Mouse (Mus musculus): ENCODE data around the gene 6820408C15Rik. TPM values are rescaled to one million over a fixed set of nuclear protein-coding genes. Genes with fewer than 3 reads are reported as not detected.
A peak's percentile ranks its signal among the peaks of the same experiment; 100 is the strongest.

6820408C15Rik gene
- polyA plus RNA-seq (2016; fragmentation: Nextera tagmentation; extraction: Ambion mirVana): 0.43 and 0.71 TPM in 2 replicates

DNA sequence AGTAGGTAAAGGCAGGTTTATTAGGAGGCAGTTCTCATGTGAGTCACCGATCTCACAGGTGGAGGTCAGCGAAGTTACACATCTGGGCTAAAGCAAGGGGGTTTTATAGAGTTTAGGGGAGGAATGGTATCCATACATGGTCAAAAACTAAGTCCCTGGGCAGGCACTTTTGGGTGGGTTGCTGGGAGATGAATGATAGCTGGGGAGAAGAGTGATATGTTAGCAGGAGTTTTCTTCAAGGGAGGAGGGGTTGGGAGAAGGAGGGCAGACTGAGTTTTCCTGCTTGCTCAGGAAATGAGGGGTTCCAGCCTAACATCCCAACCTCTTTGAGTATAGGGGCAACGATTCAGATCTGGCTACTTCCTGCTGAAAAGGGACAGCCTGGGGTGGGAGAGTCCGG is at the start of gene 6820408C15Rik:
TSS of gene 6820408C15Rik (plus strand) at position 301 of the 400 bp plus-strand sequence.
- Histone ChIP-seq H3K9me3 (peaks cover 5% of the 10 kb centered on the region; the same call in 1 of the 2 replicates), H3K4me1 (peaks cover 38% of the 10 kb centered on the region), H3K4me3 (peak within 1 kb of the TSS; percentile 70), H3K27me3 (replicated peaks; ENCODE audit: low read depth, poor library complexity, severe bottlenecking) (no peaks in the 10 kb centered on the region), H3K36me3 (replicated peaks) (peaks cover 10% of the 10 kb centered on the region; the same call in 1 of the 2 replicates), H3K27ac (replicated peaks) (peak within 1 kb of the TSS; percentile 100)
- DNase-seq (ENCODE audit: low spot score): no peak
- 26% methylated on average over 4 of the region's 4 CpGs for WGBS

DNA sequence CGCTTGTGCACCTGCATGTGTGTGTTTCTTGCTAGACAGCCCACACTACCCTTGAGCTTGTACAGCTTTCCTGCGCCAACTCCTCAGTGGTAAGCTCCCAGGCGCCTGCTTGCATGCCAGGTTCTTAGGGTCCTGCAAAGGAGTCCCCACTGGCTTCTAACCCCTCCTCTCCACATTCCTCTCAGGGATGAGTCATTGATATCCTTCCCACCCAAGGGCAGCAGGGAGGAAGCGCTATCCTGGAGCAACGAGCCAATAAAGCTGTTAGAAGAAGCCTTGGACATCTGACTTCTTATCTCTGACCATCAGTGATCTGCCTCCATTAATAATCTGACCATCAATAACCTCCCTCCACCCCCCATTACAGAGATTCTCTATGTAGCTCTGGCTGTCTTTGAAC is 47.5 kb upstream of the 6820408C15Rik start:
- WGBS: 88% methylated on average over 5 of the region's 5 CpGs
- Histone ChIP-seq H3K27ac (replicated peaks) (no peak overlapping the region), H3K27me3 (replicated peaks; ENCODE audit: low read depth, poor library complexity, severe bottlenecking) (peaks cover 10% of the 10 kb centered on the region), H3K4me3 (no peak overlapping the region), H3K9me3 (no peaks in the 10 kb centered on the region), H3K4me1 (peaks cover 14% of the 10 kb centered on the region), H3K36me3 (replicated peaks) (no peaks in the 10 kb centered on the region)
- DNase-seq (ENCODE audit: low spot score): no peak

GRCm38 (mm10) chr2:152368532-152369140 is 46.8 kb upstream of the 6820408C15Rik start:
- H3K9me3 ChIP-seq: no peaks in the 10 kb centered on the region
- peak; percentile 72 for DNase-seq (ENCODE audit: low spot score)
- no peaks in the 10 kb centered on the region for H3K36me3 ChIP-seq (replicated peaks)
- WGBS: 30% methylated on average over 14 of the region's 14 CpGs
- peaks cover 11% of the 10 kb centered on the region for H3K4me1 ChIP-seq
- H3K27me3 ChIP-seq (replicated peaks; ENCODE audit: low read depth, poor library complexity, severe bottlenecking): peaks cover 10% of the 10 kb centered on the region
- no peak overlapping the region for H3K27ac ChIP-seq (replicated peaks)
- peak overlapping the region; percentile 11; the same call in 1 of the 2 replicates for H3K4me3 ChIP-seq

DNA sequence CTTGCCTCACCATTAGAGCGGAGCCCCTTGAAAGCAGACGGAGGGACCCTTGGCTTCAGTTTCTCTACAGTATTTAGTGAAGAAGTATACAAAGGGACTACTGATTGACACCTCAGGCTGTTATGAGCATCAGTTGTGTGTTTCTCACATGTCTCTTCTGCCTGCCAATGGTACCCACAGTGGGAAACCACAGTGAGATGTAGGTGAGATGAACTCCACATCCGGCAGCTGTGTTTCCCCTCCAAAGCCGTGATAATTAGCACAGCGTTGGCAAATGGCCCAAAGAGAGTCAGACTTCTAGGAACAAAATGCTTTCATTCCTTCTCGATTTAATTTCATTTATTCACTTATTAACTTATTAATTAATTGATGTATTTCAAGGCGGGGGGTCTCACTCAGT is 43.3 kb upstream of the 6820408C15Rik start:
- no peaks in the 10 kb centered on the region for H3K36me3 ChIP-seq (replicated peaks)
- no peak for DNase-seq (ENCODE audit: low spot score)
- no peak overlapping the region for H3K27ac ChIP-seq (replicated peaks)
- H3K27me3 ChIP-seq (replicated peaks; ENCODE audit: low read depth, poor library complexity, severe bottlenecking): peaks cover 44% of the 10 kb centered on the region
- whole genome bisulfite sequencing: 87% methylated on average over 7 of the region's 7 CpGs
- peaks cover 38% of the 10 kb centered on the region for H3K4me1 ChIP-seq
- H3K9me3 ChIP-seq: no peaks in the 10 kb centered on the region
- H3K4me3 ChIP-seq: no peak overlapping the region

- 63% methylated on average over 4 of the region's 4 CpGs for WGBS
- Histone ChIP-seq H3K36me3 (replicated peaks) (no peaks in the 10 kb centered on the region), H3K9me3 (no peaks in the 10 kb centered on the region), H3K27ac (replicated peaks) (no peak overlapping the region), H3K27me3 (replicated peaks; ENCODE audit: low read depth, poor library complexity, severe bottlenecking) (peaks cover 50% of the 10 kb centered on the region), H3K4me1 (peaks cover 38% of the 10 kb centered on the region), H3K4me3 (no peak overlapping the region)
- DNase-seq (ENCODE audit: low spot score): no peak
These were observed 42.7 kb upstream of the 6820408C15Rik start for GRCm38 (mm10) chr2:152372661-152373060.

- H3K4me1 ChIP-seq: peaks cover 38% of the 10 kb centered on the region
- no peak for DNase-seq (ENCODE audit: low spot score)
- 88% methylated on average over 9 of the region's 9 CpGs for WGBS
- H3K9me3 ChIP-seq: no peaks in the 10 kb centered on the region
- H3K4me3 ChIP-seq: no peak overlapping the region
- H3K27ac ChIP-seq (replicated peaks): no peak overlapping the region
- peaks cover 58% of the 10 kb centered on the region for H3K27me3 ChIP-seq (replicated peaks; ENCODE audit: low read depth, poor library complexity, severe bottlenecking)
- H3K36me3 ChIP-seq (replicated peaks): no peaks in the 10 kb centered on the region
These were observed 41.8 kb upstream of the 6820408C15Rik start for GRCm38 (mm10) chr2:152373547-152373946.

DNA sequence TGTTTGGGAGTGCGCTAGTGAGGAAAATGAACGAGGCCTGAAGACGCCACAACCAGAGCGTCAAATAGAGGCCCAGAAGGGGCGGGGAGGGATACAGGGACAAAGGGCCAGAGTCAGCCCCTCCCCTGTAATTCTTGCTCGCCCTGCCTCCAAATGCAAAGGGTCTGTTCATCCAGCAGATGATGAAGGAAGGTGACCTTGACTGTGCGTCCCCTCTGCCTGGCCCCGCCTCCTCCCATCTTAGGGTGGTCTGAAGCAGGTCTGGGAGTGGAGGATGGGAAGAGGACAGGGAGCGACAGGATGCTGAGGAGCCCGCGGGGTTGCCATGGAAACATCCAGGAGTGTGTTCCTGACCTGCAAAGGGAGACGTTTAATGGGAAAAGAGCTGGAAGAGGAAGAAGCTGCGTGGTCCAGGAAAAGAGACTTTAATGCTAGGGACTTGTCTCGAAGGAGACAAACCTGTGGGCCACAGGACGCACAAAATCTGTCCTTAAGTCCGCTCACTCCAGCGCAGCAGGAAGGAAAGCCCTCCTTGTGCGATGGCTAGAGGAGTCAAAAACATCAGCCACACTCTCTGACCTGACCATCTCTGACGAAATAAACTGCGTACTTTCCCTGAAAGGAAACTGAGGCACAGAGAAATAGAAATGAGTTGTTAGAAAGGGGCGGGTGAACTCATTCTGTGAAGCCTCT is 39.6 kb upstream of the 6820408C15Rik start:
- Histone ChIP-seq H3K9me3 (no peaks in the 10 kb centered on the region), H3K4me3 (peak overlapping the region; percentile 47), H3K4me1 (peaks cover 30% of the 10 kb centered on the region), H3K36me3 (replicated peaks) (no peaks in the 10 kb centered on the region), H3K27me3 (replicated peaks; ENCODE audit: low read depth, poor library complexity, severe bottlenecking) (peaks cover 48% of the 10 kb centered on the region), H3K27ac (replicated peaks) (peak overlapping the region; percentile 69)
- peak; percentile 78 for DNase-seq (ENCODE audit: low spot score)
- WGBS: 4% methylated on average over 21 of the region's 21 CpGs

- 4% methylated on average over 16 of the region's 16 CpGs for WGBS
- peak; percentile 67 for DNase-seq (ENCODE audit: low spot score)
- peaks cover 48% of the 10 kb centered on the region for H3K27me3 ChIP-seq (replicated peaks; ENCODE audit: low read depth, poor library complexity, severe bottlenecking)
- H3K36me3 ChIP-seq (replicated peaks): no peaks in the 10 kb centered on the region
- peaks cover 30% of the 10 kb centered on the region for H3K4me1 ChIP-seq
- peak within 1 kb of the TSS; percentile 69 for H3K27ac ChIP-seq (replicated peaks)
- no peaks in the 10 kb centered on the region for H3K9me3 ChIP-seq
- peak within 1 kb of the TSS; percentile 47 for H3K4me3 ChIP-seq
These were observed 39.0 kb upstream of the 6820408C15Rik start, which contains the start of gene Nrsn2 for GRCm38 (mm10) chr2:152376345-152376741. TSS of gene Nrsn2 (minus strand) at chr2:152376638.

DNA sequence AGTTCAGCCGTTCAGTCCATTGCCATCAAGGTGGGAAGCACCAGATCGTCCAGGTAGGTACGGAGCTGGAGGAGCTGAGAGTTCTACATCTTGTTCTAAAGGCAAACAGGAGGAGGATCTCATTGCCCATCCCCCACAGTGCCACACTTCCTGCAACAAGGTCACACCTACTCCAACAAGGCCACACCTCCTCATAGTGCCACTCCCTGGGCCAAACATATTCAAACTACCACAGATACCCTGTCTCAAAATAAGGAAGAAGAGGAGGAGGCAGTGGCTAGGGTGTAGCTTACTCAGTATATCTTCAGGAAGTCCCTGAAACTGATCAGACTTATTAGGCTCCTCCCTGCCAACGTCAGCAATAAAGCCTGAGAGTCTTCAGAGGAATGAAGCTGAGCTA is 31.2 kb upstream of the 6820408C15Rik start:
- WGBS: 88% methylated on average over 4 of the region's 4 CpGs
- Histone ChIP-seq H3K27me3 (replicated peaks; ENCODE audit: low read depth, poor library complexity, severe bottlenecking) (0 out of 2 replicates have a peak, but pooled peaks cover 5% of the 10 kb centered on the region), H3K27ac (replicated peaks) (no peak overlapping the region), H3K4me1 (no peaks in the 10 kb centered on the region), H3K4me3 (no peak overlapping the region), H3K36me3 (replicated peaks) (no peaks in the 10 kb centered on the region), H3K9me3 (0 out of 2 replicates have a peak, but pooled peaks cover 5% of the 10 kb centered on the region)
- DNase-seq (ENCODE audit: low spot score): no peak

GRCm38 (mm10) chr2:152392786-152393185 is 22.6 kb upstream of the 6820408C15Rik start:
- H3K4me1 ChIP-seq: peaks cover 35% of the 10 kb centered on the region
- 17% methylated on average over 3 of the region's 3 CpGs for WGBS
- no peaks in the 10 kb centered on the region for H3K9me3 ChIP-seq
- H3K4me3 ChIP-seq: no peak overlapping the region
- peaks cover 19% of the 10 kb centered on the region for H3K36me3 ChIP-seq (replicated peaks)
- 0 out of 2 replicates have a peak, but pooled peaks cover 5% of the 10 kb centered on the region for H3K27me3 ChIP-seq (replicated peaks; ENCODE audit: low read depth, poor library complexity, severe bottlenecking)
- peak; percentile 45 for DNase-seq (ENCODE audit: low spot score)
- no peak overlapping the region for H3K27ac ChIP-seq (replicated peaks)

DNA sequence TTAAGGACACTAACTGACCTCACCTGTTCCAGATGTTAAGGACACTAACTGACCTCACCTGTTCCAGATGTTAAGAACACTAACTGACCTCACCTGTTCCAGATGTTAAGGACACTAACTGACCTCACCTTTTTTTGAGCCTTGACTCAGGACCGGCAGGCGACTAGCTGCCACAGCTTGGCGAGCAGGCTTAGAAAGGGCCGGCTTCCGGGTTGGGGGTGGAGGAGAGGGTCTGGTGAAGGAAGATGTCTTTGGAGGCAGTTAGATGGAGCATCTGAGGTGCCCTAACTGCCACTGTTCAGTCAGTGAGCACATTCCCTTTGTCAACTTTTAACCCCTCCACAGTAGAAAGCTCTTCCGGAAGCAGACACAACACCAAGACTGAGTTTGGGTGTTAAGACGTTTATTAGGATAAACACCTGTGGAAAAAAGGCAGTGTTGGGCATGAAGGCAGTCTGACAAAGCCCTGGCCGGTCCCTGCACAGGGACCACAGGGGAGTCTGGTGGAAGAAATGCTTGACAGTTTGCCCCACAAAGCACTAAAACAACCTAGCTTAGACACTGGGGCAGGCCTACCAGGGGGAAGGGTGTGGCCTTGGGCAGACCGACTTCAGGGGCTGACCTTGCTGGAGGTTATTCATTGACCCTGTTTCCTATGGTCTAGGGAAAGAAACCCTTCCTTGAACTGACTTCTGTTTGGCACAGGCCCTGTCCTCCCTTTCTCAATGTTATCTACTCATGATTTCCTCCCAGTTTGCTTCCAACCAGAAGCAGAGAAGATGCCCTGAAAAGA is 22.0 kb upstream of the 6820408C15Rik start:
- Histone ChIP-seq H3K4me1 (peaks cover 39% of the 10 kb centered on the region), H3K27ac (replicated peaks) (no peak overlapping the region), H3K4me3 (peak overlapping the region; percentile 94), H3K27me3 (replicated peaks; ENCODE audit: low read depth, poor library complexity, severe bottlenecking) (0 out of 2 replicates have a peak, but pooled peaks cover 5% of the 10 kb centered on the region), H3K36me3 (replicated peaks) (peaks cover 19% of the 10 kb centered on the region), H3K9me3 (no peaks in the 10 kb centered on the region)
- whole genome bisulfite sequencing: 50% methylated on average over 9 of the region's 9 CpGs
- no peak for DNase-seq (ENCODE audit: low spot score)

GRCm38 (mm10) chr2:152395271-152395920 is 20.0 kb upstream of the 6820408C15Rik start:
- no peak for DNase-seq (ENCODE audit: low spot score)
- Histone ChIP-seq H3K27ac (replicated peaks) (peak overlapping the region; percentile 99; the same call in 1 of the 2 replicates), H3K4me1 (peaks cover 59% of the 10 kb centered on the region), H3K9me3 (no peaks in the 10 kb centered on the region), H3K27me3 (replicated peaks; ENCODE audit: low read depth, poor library complexity, severe bottlenecking) (no peaks in the 10 kb centered on the region), H3K36me3 (replicated peaks) (peaks cover 19% of the 10 kb centered on the region), H3K4me3 (peak overlapping the region; percentile 94)
- WGBS: 30% methylated on average over 13 of the region's 13 CpGs
